Mouse (Mus musculus) c-Kit-positive CD71-positive TER-119-negative erythroid progenitor cells, embryonic 14.5 days (primary cell): ENCODE measurements around the gene Tcl1.
"Not testable (repeated sequence)": the region's sequence is repeated elsewhere in the genome, so short reads cannot be mapped to it uniquely, and the experiment has no call there.

ENCODE experiments used
- DNase-seq: peaks from one replicate; pipeline ENCODE4 v3.0.0-alpha.2; 2013; ENCODE audit warnings: low read depth

The Tcl1 gene

DNA sequence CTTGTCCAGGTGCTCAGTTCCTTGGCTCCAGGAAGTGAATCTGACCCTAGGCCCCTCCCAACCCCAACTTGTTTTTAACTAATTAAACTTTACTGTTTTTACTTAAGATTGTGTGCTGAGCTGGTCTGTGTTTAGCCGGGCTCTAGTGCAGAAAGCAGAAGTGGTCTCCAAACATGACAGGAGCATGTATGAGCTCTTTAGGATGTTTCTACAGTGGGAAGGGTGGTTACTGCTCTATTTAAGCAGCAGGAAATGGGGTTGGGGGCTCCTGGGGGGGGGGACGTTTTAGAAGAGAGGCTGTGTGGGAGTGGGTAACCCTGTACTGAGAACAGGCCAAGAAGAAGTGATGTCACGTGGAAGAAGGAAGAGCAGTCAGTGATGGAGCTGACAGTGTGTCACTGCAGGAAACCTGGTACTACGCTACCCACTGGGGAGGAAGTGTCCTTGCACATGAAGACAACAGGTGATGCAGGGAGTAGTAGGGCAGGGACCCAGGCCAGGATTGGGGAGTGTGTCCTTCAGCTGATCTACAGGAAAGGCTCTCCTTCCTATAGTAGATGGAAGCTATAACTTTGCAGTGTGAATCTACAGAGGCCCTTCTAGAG, 41.5 kb downstream of the Tcl1 start:
- DNase-seq: not testable (repeated sequence)

DNA sequence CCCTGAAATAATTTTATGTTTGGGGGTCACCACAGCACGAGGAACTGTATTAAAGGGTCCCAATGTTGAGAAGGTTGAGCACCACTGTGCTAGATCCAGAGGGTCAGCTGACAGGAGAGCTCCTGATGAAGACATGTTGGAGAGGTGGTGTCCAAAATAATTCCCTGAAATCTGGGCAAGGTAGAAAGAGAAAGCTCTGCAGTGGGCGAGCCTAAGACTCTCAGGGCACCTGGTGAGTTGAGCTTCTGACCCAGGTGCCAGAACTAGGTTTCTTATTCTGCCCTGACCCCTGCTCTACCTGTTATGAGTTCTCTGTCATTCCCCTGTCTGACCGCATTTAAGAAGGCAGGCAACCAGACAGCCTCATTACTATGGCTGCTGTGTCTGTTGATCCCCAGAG, 46.5 kb downstream of the Tcl1 start, which contains the start of gene Tcl1b5:
Gene Tcl1b5 (plus strand): TSS at position 301 of the 400 bp plus-strand sequence.
- DNase-seq: not testable (repeated sequence)

DNA sequence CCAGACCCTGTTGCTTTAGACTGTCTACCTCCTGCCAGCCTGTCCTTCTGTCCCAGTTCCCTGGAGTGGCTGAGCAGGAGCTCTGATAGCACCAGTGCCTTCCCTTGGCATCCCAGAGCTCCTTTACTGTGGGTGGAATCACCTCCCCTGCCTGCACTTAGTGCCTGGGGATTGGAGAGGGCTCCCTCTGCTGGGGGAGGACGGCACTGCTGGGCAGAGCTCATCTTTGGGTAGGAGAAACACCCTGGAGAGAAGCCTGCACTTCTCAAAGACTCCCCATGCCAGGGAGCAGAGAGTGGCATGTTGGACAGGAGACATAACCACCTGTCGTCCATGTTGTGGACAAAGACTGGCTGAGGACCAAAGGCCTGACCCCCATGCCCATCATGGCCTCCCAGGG, 48.3 kb downstream of the Tcl1 start:
- DNase-seq: not testable (repeated sequence)

DNA sequence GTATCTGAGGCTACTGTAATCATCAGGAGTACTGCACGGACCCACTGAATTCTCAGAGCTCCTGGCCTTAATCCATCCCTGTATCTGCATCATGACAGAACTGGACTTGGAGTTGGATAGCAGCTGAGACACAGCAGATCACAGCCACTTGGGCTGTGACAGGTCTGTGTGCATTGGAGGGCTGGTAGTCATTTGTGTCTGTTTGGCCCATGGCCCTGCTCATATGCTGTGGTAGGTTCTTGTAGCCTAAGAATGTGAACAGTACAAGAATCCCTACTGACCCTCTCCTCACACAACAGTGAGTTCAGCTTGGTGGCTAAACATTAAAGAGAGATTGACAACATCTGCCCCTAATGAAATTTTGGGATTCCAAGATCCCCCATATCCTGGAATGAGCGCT, 49.2 kb downstream of the Tcl1 start:
- DNase-seq: no peak
